Mouse (Mus musculus) midbrain, embryonic 13.5 days (tissue): ENCODE results near the gene Hba-a1. TPM values are rescaled to one million over a fixed set of nuclear protein-coding genes. Genes with fewer than 3 reads are reported as not detected.
A peak's percentile ranks its signal among the peaks of the same experiment; 100 is the strongest.
"Not testable (repeated sequence)": the region's sequence is repeated elsewhere in the genome, so short reads cannot be mapped to it uniquely, and the experiment has no call there.

Source experiments
- ATAC-seq: fragments of 200-750 bp; cut with Nextera tagmentation; 2 replicates; pipeline ENCODE4 v1.8.0; 2017; ENCODE audit warnings: mild to moderate bottlenecking, moderate TSS enrichment, moderate library complexity
- H3K27ac ChIP-seq: fragments of 300-500 bp; sonication (generic); 2 replicates; pipeline ENCODE4 v1.5.1; 2015; ENCODE audit warnings: inconsistent platforms, mild to moderate bottlenecking, moderate library complexity
- H3K27me3 ChIP-seq: fragments of 300-500 bp; sonication (generic); 2 replicates; pipeline ENCODE4 v1.6.1; 2015; ENCODE audit warnings: mild to moderate bottlenecking, inconsistent platforms
- H3K36me3 ChIP-seq: fragments of 300-500 bp; sonication (generic); 2 replicates; pipeline ENCODE4 v1.6.1; 2015; ENCODE audit warnings: mild to moderate bottlenecking, inconsistent platforms
- H3K4me1 ChIP-seq: fragments of 300-500 bp; sonication (generic); replicated peaks from 2 replicates; pipeline ENCODE4 v1.6.1; 2015; ENCODE audit warnings: inconsistent platforms
- H3K4me2 ChIP-seq: fragments of 300-500 bp; sonication (generic); replicated peaks from 2 replicates; pipeline ENCODE4 v1.6.1; 2015; ENCODE audit warnings: moderate library complexity, mild to moderate bottlenecking, inconsistent platforms
- H3K4me3 ChIP-seq: fragments of 300-500 bp; sonication (generic); replicated peaks from 2 replicates; pipeline ENCODE4 v1.5.1; 2015; ENCODE audit warnings: mild to moderate bottlenecking, inconsistent platforms
- H3K9ac ChIP-seq: fragments of 300-500 bp; sonication (generic); replicated peaks from 2 replicates; pipeline ENCODE4 v1.6.1; 2015; ENCODE audit warnings: mild to moderate bottlenecking, inconsistent platforms
- H3K9me3 ChIP-seq: fragments of 300-500 bp; sonication (generic); 2 replicates; pipeline ENCODE4 v1.6.1; 2016; ENCODE audit warnings: mild to moderate bottlenecking, inconsistent platforms
- WGBS: fragments of 180-500 bp; shearing (Covaris S2); methylation state at CpG from one replicate; pipeline ENCODE4 v1.1.7; 2015; 5-methylcytosine and 5-hydroxymethylcytosine counted together
- polyA plus RNA-seq: library from polyadenylated mRNA; unstranded; fragments of >200 nt; fragmentation: Nextera tagmentation; extraction: Ambion mirVana; gene quantifications from 2 replicates; pipeline ENCODE4 v1.2.1, GENCODE M21; 2015

Gene Hba-a1
- polyA plus RNA-seq, 1 experiment from 2014 or later = 2,595 TPM

GRCm38 (mm10) chr11:32266776-32267175 is 16.5 kb upstream of the Hba-a1 start:
- Histone ChIP-seq H3K4me2 (peak overlapping the region; percentile 64), H3K9me3 (no peaks in the 10 kb centered on the region), H3K27ac (peak overlapping the region; percentile 97), H3K4me1 (peaks cover 19% of the 10 kb centered on the region), H3K36me3 (peaks cover 8% of the 10 kb centered on the region; the same call in 1 of the 2 replicates), H3K4me3 (peak overlapping the region; percentile 77), H3K27me3 (peaks cover 15% of the 10 kb centered on the region; the same call in 1 of the 2 replicates), H3K9ac (peak overlapping the region; percentile 92)
- 30% methylated on average over 6 of the region's 6 CpGs for WGBS
- ATAC-seq = no peak; the same call in 1 of the 2 replicates

DNA sequence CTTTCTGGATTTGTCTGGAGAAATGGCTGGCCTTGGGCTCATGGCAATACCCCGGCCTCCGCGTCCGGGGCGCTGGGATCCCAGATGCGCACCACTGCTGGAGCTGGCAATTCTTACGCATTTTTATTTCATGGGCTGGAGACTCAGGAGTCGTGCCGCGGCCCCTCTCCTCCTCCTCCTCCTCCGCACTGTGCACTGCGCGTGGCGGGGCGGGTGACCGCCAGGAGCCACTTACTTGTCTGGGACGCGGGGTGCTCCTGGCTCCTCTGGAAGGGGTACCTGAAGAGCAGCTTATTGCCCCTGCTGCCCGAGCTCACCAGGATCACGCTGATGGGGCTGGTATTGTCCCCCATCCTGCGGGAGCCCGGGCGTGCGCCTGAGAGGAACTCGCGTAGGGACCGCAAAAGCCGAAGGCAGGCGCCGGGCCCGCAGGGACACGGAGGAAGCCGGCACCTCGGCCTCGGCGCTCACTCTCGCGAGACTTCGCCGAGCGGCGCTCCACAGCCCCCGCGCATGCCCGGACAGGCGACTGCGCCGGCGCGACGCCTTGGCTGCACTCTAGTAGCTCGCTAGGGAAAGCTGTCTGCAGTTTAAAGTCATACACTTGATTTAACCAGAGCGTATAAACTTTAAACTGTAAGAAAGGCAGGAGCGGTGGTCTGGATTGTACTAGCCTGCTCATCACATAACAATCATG is 16.0 kb upstream of the Hba-a1 start, which contains the start of gene Nprl3:
Gene Nprl3, minus strand, starts transcription at position 520 of the 697 bp plus-strand sequence.
- Histone ChIP-seq H3K4me3 (peak within 1 kb of the TSS; percentile 77), H3K4me1 (peaks cover 19% of the 10 kb centered on the region), H3K36me3 (peaks cover 5% of the 10 kb centered on the region; the same call in 1 of the 2 replicates), H3K4me2 (peak within 1 kb of the TSS; percentile 64), H3K27me3 (peaks cover 17% of the 10 kb centered on the region; the same call in 1 of the 2 replicates), H3K27ac (peak within 1 kb of the TSS; percentile 97), H3K9me3 (no peaks in the 10 kb centered on the region), H3K9ac (peak within 1 kb of the TSS; percentile 92)
- ATAC-seq = peak; percentile 99
- under 1% methylated on average over 54 of the region's 54 CpGs for WGBS

- Histone ChIP-seq H3K4me3 (peak overlapping the region; percentile 77), H3K4me1 (peaks cover 19% of the 10 kb centered on the region), H3K27me3 (peaks cover 17% of the 10 kb centered on the region; the same call in 1 of the 2 replicates), H3K9me3 (no peaks in the 10 kb centered on the region), H3K9ac (peak overlapping the region; percentile 92), H3K36me3 (no peaks in the 10 kb centered on the region), H3K4me2 (peak overlapping the region; percentile 64), H3K27ac (peak overlapping the region; percentile 97; the same call in 1 of the 2 replicates)
- 27% methylated on average over 5 of the region's 5 CpGs for WGBS
- peak; percentile 50 for ATAC-seq
Observed at GRCm38 (mm10) chr11:32267964-32268363, 15.3 kb upstream of the Hba-a1 start.

DNA sequence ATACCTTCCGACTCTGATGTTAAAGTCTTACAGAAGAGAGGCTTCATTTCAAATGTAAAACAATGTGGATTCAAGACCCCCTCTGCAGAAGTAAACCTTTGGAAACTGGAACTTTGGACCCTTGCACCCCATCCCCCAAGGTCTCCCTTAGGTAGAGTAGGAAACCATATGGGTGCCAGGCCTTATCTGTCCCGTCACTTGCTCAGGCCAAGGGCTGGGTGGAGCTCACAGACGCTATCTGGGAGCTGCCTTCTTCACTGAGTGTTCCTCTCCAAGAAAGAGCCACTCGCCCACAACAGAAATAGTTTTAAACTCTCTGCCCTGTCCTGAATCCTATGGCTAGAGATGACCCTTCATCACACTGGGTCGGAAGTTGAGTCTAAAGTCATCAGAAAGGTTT is 14.4 kb upstream of the Hba-a1 start:
- H3K9ac ChIP-seq = no peak overlapping the region
- no peak for ATAC-seq
- H3K36me3 ChIP-seq = no peaks in the 10 kb centered on the region
- no peak overlapping the region for H3K27ac ChIP-seq
- peaks cover 17% of the 10 kb centered on the region; the same call in 1 of the 2 replicates for H3K27me3 ChIP-seq
- peaks cover 19% of the 10 kb centered on the region for H3K4me1 ChIP-seq
- no peaks in the 10 kb centered on the region for H3K9me3 ChIP-seq
- no peak overlapping the region for H3K4me2 ChIP-seq
- WGBS = 88% methylated on average over 5 of the region's 5 CpGs
- no peak overlapping the region for H3K4me3 ChIP-seq

DNA sequence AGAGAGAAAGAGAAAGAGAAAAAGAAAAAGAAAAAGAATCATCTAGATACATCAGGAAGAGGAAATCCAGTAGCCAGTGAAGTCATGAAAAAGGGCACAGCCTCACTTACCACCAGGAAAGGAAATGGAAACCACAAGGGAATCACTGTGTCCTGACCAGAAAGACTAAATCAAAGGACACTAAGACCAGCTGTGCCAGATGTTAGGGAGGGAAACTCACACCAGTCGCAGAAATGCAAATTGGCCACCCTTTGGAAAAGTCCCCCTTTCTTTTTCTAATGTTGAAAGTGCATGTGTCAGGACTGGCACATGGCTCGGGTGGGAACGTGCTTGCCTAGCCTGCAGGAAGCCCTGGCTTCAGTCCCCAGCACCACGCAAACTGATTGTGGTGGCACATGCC is 12.1 kb upstream of the Hba-a1 start:
- WGBS = 54% methylated on average over 4 of the region's 4 CpGs
- H3K4me3 ChIP-seq = no peak overlapping the region

DNA sequence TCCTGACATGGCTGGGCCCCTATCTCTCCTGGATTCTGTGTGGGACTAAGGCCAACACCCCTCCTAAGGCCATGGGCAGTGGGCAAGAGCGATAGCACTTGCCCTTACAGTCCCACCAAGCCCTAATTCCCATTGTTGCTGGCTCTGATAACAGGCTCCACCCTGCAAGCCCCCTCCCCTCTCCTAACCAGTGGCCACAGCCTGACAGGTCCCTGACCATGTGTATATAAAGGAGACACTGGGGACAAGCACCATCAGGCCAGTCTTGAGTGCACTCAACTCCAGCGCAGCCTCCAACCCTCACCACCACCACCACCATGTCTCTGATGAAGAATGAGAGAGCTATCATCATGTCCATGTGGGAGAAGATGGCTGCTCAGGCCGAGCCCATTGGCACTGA is 7.0 kb upstream of the Hba-a1 start, which contains the start of gene Hba-x:
Gene Hba-x, plus strand, starts transcription at position 54 of the 400 bp plus-strand sequence.
- Histone ChIP-seq H3K36me3 (no peaks in the 10 kb centered on the region), H3K4me3 (no peak within 1 kb of the TSS), H3K27me3 (peaks cover 18% of the 10 kb centered on the region; the same call in 1 of the 2 replicates), H3K27ac (no peak within 1 kb of the TSS), H3K4me2 (no peak within 1 kb of the TSS), H3K4me1 (no peaks in the 10 kb centered on the region), H3K9me3 (no peaks in the 10 kb centered on the region), H3K9ac (no peak within 1 kb of the TSS)
- ATAC-seq = no peak
- WGBS = 82% methylated on average over 3 of the region's 3 CpGs

More for the DNA sequence above, 12.1 kb upstream of the Hba-a1 start:
- Histone ChIP-seq H3K9ac (no peak overlapping the region), H3K27me3 (peaks cover 17% of the 10 kb centered on the region; the same call in 1 of the 2 replicates), H3K4me2 (no peak overlapping the region), H3K4me1 (peaks cover 11% of the 10 kb centered on the region), H3K36me3 (no peaks in the 10 kb centered on the region), H3K27ac (no peak overlapping the region), H3K9me3 (no peaks in the 10 kb centered on the region)
- no peak for ATAC-seq

DNA sequence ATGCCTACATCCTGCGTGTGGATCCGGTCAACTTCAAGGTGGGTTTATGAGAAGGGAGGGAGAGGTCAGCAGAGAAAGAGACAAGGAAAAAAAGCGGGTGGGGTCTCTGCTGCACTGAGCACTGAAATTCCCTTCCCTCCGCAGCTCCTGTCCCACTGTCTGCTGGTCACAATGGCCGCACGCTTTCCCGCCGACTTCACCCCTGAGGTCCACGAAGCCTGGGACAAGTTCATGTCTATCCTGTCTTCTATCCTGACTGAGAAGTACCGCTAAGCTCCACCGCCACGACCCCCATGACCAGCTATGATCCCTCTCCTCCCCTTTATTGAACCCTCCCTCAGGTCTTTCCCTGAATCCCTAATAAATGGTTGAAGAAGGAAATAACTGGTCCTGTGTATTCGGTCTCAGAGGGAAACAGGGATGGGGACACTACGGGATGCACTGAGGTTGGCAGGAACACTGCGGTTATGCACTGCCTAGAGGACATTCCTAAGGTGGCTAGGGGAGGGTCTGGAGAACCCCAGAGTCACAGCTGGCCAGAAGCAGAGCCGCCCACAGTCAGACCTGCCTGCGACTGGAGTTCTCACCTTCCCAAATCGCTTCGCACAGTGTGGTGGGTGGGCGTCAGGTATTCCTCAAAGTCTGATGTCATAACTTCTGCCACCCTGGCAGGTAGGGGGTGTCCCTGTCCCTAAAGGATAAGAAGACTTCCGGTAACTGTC is 5.4 kb upstream of the Hba-a1 start:
- Histone ChIP-seq H3K27ac (no peak overlapping the region), H3K9ac (no peak overlapping the region), H3K4me3 (no peak overlapping the region), H3K4me2 (no peak overlapping the region), H3K9me3 (no peaks in the 10 kb centered on the region), H3K36me3 (no peaks in the 10 kb centered on the region), H3K27me3 (peaks cover 12% of the 10 kb centered on the region; the same call in 1 of the 2 replicates), H3K4me1 (no peaks in the 10 kb centered on the region)
- no peak for ATAC-seq
- WGBS = 75% methylated on average over 21 of the region's 21 CpGs

GRCm38 (mm10) chr11:32278458-32278957 is 4.8 kb upstream of the Hba-a1 start:
- Histone ChIP-seq H3K27me3 (peaks cover 12% of the 10 kb centered on the region; the same call in 1 of the 2 replicates), H3K4me1 (no peaks in the 10 kb centered on the region), H3K27ac (no peak overlapping the region), H3K9ac (no peak overlapping the region), H3K4me3 (no peak overlapping the region), H3K9me3 (no peaks in the 10 kb centered on the region), H3K4me2 (no peak overlapping the region), H3K36me3 (no peaks in the 10 kb centered on the region)
- 86% methylated on average over 12 of the region's 12 CpGs for whole genome bisulfite sequencing
- no peak for ATAC-seq

DNA sequence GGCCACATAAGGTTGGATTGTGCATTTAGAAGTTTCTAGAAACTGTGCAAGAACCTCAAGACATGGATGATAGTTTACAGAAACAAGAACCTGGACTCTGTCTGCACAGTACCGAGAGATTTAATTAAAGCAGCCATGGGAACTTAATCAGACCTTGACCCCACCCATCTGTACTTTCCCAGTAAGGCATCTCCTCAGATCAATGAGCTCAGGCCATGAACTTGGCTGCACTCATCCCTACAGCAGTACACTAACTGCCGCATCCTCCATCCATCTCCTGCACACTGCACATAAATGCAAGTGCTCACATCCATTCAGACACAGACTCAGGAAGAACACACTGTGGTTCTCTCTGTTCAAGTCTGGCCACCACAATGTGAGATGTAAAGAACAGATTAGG is 2.7 kb upstream of the Hba-a1 start:
- Histone ChIP-seq H3K9me3 (no peaks in the 10 kb centered on the region), H3K4me2 (no peak overlapping the region), H3K4me3 (no peak overlapping the region), H3K9ac (no peak overlapping the region), H3K4me1 (no peaks in the 10 kb centered on the region), H3K36me3 (no peaks in the 10 kb centered on the region), H3K27me3 (peaks cover 12% of the 10 kb centered on the region; the same call in 1 of the 2 replicates), H3K27ac (no peak overlapping the region)
- WGBS = 76% methylated on average over 2 of the region's 2 CpGs
- no peak for ATAC-seq

- Histone ChIP-seq H3K9ac (no peak overlapping the region), H3K9me3 (no peaks in the 10 kb centered on the region), H3K27ac (no peak overlapping the region), H3K27me3 (peaks cover 12% of the 10 kb centered on the region; the same call in 1 of the 2 replicates), H3K4me1 (no peaks in the 10 kb centered on the region), H3K4me3 (no peak overlapping the region), H3K4me2 (no peak overlapping the region), H3K36me3 (no peaks in the 10 kb centered on the region)
- ATAC-seq = no peak
- 51% methylated on average over 1 of the region's 1 CpGs for WGBS
Observed at GRCm38 (mm10) chr11:32281416-32282144, 1.7 kb upstream of the Hba-a1 start.

GRCm38 (mm10) chr11:32284582-32284981 is 1.3 kb downstream of the Hba-a1 start:
- H3K9me3 ChIP-seq, H3K4me3 ChIP-seq, H3K36me3 ChIP-seq, ATAC-seq, H3K9ac ChIP-seq, H3K4me1 ChIP-seq, H3K27ac ChIP-seq, H3K4me2 ChIP-seq, H3K27me3 ChIP-seq: not testable (repeated sequence)
- WGBS = 79% methylated on average over 2 of the region's 2 CpGs
